In genomic region chr1:75214442-75214841, GRCm38 (mm10) we compare ENCODE assay signal across 13 mouse cellular contexts. TPM values are rescaled to one million over a fixed set of nuclear protein-coding genes. Genes with fewer than 3 reads are reported as not detected.
DNase-seq lines count a peak whose midpoint lies in the region; ATAC-seq lines count a peak whose summit lies in the region.
"Had no signal": no experiment of that assay in that cellular context is flagged by ENCODE, and none has a peak within 500 bp of the region (broad histone marks: within the 10 kb centered on the region; RNA-seq: fewer than 3 reads in every experiment).

No protein-coding gene starts in this region.

- 67% methylated on average over 2 of the region's 2 CpGs for WGBS in heart, embryonic 15.5 days
- 63% methylated on average over 2 of the region's 2 CpGs for WGBS in liver, embryonic 11.5 days

- peaks cover 18% of the 10 kb centered on the region; the same call in 1 of the 2 replicates for H3K27me3 ChIP-seq in heart, embryonic 15.5 days
- H3K27me3 ChIP-seq in liver, embryonic 11.5 days (replicated peaks; ENCODE audit: control insufficient read depth, insufficient read depth, low read length) = peaks cover 2% of the 10 kb centered on the region; the same call in 1 of the 2 replicates

- no peaks in the 10 kb centered on the region for H3K9me3 ChIP-seq in heart, embryonic 15.5 days (replicated peaks)
- H3K9me3 ChIP-seq in liver, embryonic 11.5 days (ENCODE audit: control insufficient read depth, low read length) = no peaks in the 10 kb centered on the region
- H3K9me3 ChIP-seq: midbrain, embryonic 10.5 days had no signal

- H3K27ac ChIP-seq in heart, embryonic 15.5 days = 0 out of 2 replicates have a peak overlapping the region, but pooled peaks have one; percentile 18
- H3K27ac ChIP-seq in liver, embryonic 11.5 days (ENCODE audit: low read depth, low read length) = peak overlapping the region; percentile 54; the same call in 1 of the 2 replicates
- H3K27ac ChIP-seq: midbrain, embryonic 10.5 days had no signal

- intact Hi-C loops in gastrocnemius, postnatal 14 days (cut with DNase I; ENCODE audit: low total_unique reads) = no loop called here

- peaks cover 47% of the 10 kb centered on the region for H3K4me1 ChIP-seq in heart, embryonic 15.5 days (replicated peaks)
- peaks cover 64% of the 10 kb centered on the region for H3K4me1 ChIP-seq in liver, embryonic 11.5 days (replicated peaks; ENCODE audit: control insufficient read depth, insufficient read depth, low read length)

- H3K36me3 ChIP-seq in heart, embryonic 15.5 days = peaks cover 29% of the 10 kb centered on the region
- peaks cover 31% of the 10 kb centered on the region for H3K36me3 ChIP-seq in liver, embryonic 11.5 days (ENCODE audit: control insufficient read depth, insufficient read depth, low read length)

- H3K9ac ChIP-seq in heart, embryonic 15.5 days = no peak overlapping the region
- peak overlapping the region; percentile 9; the same call in 1 of the 2 replicates for H3K9ac ChIP-seq in liver, embryonic 11.5 days (ENCODE audit: low read depth, low read length)

- H3K4me2 ChIP-seq in heart, embryonic 15.5 days = no peak overlapping the region
- peak overlapping the region; percentile 100 for H3K4me2 ChIP-seq in liver, embryonic 11.5 days

- no peak overlapping the region for H3K4me3 ChIP-seq in heart, embryonic 15.5 days
- peak overlapping the region; percentile 16; the same call in 1 of the 2 replicates for H3K4me3 ChIP-seq in liver, embryonic 11.5 days (ENCODE audit: low read depth, low read length)
- H3K4me3 ChIP-seq: midbrain, embryonic 10.5 days had no signal

- no peak for ATAC-seq in heart, embryonic 15.5 days (replicated peaks; ENCODE audit: insufficient number of reproducible peaks, insufficient read depth, low FRiP score, low read depth)
- ATAC-seq in liver, embryonic 11.5 days (replicated peaks; ENCODE audit: low FRiP score) = no peak

- no peak for DNase-seq in heart, adult 8-10 months (ENCODE audit: low spot score)
- DNase-seq in ES-CJ7 (ENCODE audit: low read depth, low spot score) = peak; percentile 58
- DNase-seq in kidney, adult 18-20 months = peak; percentile 86
- no peak for DNase-seq in liver, embryonic 11.5 days (ENCODE audit: low spot score)
- no peak for DNase-seq in adrenal gland, adult 18-20 months (ENCODE audit: low spot score in 2 of 2)
- DNase-seq in thymus, postnatal 4 days = no peak
- DNase-seq in gastrocnemius, postnatal 14 days = no peak

RNA-seq across cellular contexts. Expression of gene Stk16, which starts 3.8 kb away (rescaled TPM):
- polyA plus RNA-seq in heart, embryonic 15.5 days (2015; fragmentation: Nextera tagmentation; extraction: Ambion mirVana) = 73.6 and 96.9 TPM in 2 replicates
- 10 to 100 TPM; 29.3 to 44.0 (median 36.4) TPM for total RNA-seq in heart, adult 8-10 months (2022)
- polyA plus RNA-seq in liver, embryonic 11.5 days (2014; fragmentation: Nextera tagmentation; extraction: Ambion mirVana) = 122 and 131 TPM in 2 replicates
- total RNA-seq in adrenal gland, adult 18-20 months (2021) = 100 to 1,000 TPM; 117 to 119 TPM
- 10 to 100 TPM; 27.2 to 28.2 TPM for total RNA-seq in gastrocnemius, postnatal 14 days (2021)

RNA-seq across cellular contexts. Expression of gene Glb1l, which starts 3.8 kb away (rescaled TPM):
- polyA plus RNA-seq in heart, embryonic 15.5 days (2015; fragmentation: Nextera tagmentation; extraction: Ambion mirVana) = 9.4 and 11.4 TPM in 2 replicates
- 1 to 10 TPM; 1.1 to 4.1 (median 2.3) TPM for total RNA-seq in heart, adult 8-10 months (2022)
- 8.0 and 9.1 TPM in 2 replicates for polyA plus RNA-seq in liver, embryonic 11.5 days (2014; fragmentation: Nextera tagmentation; extraction: Ambion mirVana)
- total RNA-seq in adrenal gland, adult 18-20 months (2021) = 10 to 100 TPM; 16.6 to 22.8 TPM
- 1 to 10 TPM; 4.5 to 4.8 TPM for total RNA-seq in gastrocnemius, postnatal 14 days (2021)

RNA-seq across cellular contexts. Expression of gene Tuba4a, which starts 5.2 kb away (rescaled TPM):
- polyA plus RNA-seq in heart, embryonic 15.5 days (2015; fragmentation: Nextera tagmentation; extraction: Ambion mirVana) = 41.9 and 56.7 TPM in 2 replicates
- 1,000 to 10,000 TPM in 1 of 4 experiments, 100 to 1,000 TPM in 3; 786 to 1,317 (median 908) TPM for total RNA-seq in heart, adult 8-10 months (2022)
- polyA plus RNA-seq in liver, embryonic 11.5 days (2014; fragmentation: Nextera tagmentation; extraction: Ambion mirVana) = 282 and 298 TPM in 2 replicates
- 100 to 1,000 TPM in 1 of 2 experiments, 10 to 100 TPM in 1; 48.9 to 119 TPM for total RNA-seq in adrenal gland, adult 18-20 months (2021)
- total RNA-seq in gastrocnemius, postnatal 14 days (2021) = 100 to 1,000 TPM; 475 to 599 TPM

RNA-seq across cellular contexts. Expression of gene A630095N17Rik, which starts 17.5 kb away (rescaled TPM):
- polyA plus RNA-seq in heart, embryonic 15.5 days (2015; fragmentation: Nextera tagmentation; extraction: Ambion mirVana) = 0.23 TPM in 1 of 2 replicates, not detected in the other
- total RNA-seq in heart, adult 8-10 months (2022) = not detected
- polyA plus RNA-seq in liver, embryonic 11.5 days (2014; fragmentation: Nextera tagmentation; extraction: Ambion mirVana) = not detected in 2 replicates
- not detected for total RNA-seq in adrenal gland, adult 18-20 months (2021)
- total RNA-seq in gastrocnemius, postnatal 14 days (2021) = not detected
- total RNA-seq: heart, postnatal 36 days; left cerebral cortex, adult 18-20 months had no signal
- polyA plus RNA-seq: C2C12; embryonic facial prominence, embryonic 11.5 days; midbrain, embryonic 10.5 days had no signal

RNA-seq across cellular contexts. Expression of gene Dnajb2, which starts 21.8 kb away (rescaled TPM):
- 41.4 and 43.0 TPM in 2 replicates for polyA plus RNA-seq in heart, embryonic 15.5 days (2015; fragmentation: Nextera tagmentation; extraction: Ambion mirVana)
- total RNA-seq in heart, adult 8-10 months (2022) = 100 to 1,000 TPM; 102 to 135 (median 117) TPM
- polyA plus RNA-seq in liver, embryonic 11.5 days (2014; fragmentation: Nextera tagmentation; extraction: Ambion mirVana) = 13.6 and 17.5 TPM in 2 replicates
- total RNA-seq in adrenal gland, adult 18-20 months (2021) = 100 to 1,000 TPM; 118 to 204 TPM
- 10 to 100 TPM; 32.4 to 33.2 TPM for total RNA-seq in gastrocnemius, postnatal 14 days (2021)

Comparison
In these comparisons a context has a peak if more than half of its experiments do, and no peak if none do; other contexts are left out.
1. DNase-seq: peak in ES-CJ7 (single experiment) and kidney, adult 18-20 months (single experiment); none in heart, adult 8-10 months (single experiment), liver, embryonic 11.5 days (single experiment), adrenal gland, adult 18-20 months (0 of 2), thymus, postnatal 4 days (single experiment) and gastrocnemius, postnatal 14 days (single experiment).